Mouse (Mus musculus) kidney, postnatal 25 days (tissue): ENCODE measurements at regions not wholly inside any gene's neighbourhood (a gene's known extent, or its start where the extent isn't known, plus 50 kb on each side); places are given as distances from the start of the nearest gene placed in this dataset.

ENCODE experiments used
- DNase-seq, 2 experiments: peaks; one replicate each; pipeline ENCODE4 v3.0.0; 2021; ENCODE audit warnings: mixed read lengths in 2 of 2

- peak in 1 of 2 experiments; percentile 5 for DNase-seq
These were observed 298.9 kb downstream of the Bcor start for GRCm38 (mm10) chrX:11861119-11861708.

GRCm38 (mm10) chrX:11861892-11862291, 298.3 kb downstream of the Bcor start:
- peak in 1 of 2 experiments; percentile 16 for DNase-seq

DNA sequence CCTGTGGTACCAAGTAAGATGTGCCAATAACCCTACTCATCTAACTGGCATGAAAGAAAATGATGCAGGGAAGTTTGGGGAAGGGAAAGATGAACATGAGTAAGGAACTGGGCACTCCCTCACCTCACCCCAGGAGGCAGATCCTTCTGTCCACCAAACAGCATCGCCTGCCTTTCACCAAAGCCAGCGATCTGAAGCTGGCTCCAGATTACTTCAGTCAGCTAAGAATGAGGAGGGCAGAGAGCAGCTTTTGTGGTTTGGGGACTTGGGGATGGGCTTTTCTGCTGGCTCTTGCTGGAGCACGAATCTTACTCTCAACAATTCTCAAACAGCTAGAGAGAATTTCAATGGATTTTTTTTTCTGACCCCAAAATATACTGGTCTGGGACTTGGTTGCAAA, 297.0 kb downstream of the Bcor start:
- DNase-seq: no peak

DNA sequence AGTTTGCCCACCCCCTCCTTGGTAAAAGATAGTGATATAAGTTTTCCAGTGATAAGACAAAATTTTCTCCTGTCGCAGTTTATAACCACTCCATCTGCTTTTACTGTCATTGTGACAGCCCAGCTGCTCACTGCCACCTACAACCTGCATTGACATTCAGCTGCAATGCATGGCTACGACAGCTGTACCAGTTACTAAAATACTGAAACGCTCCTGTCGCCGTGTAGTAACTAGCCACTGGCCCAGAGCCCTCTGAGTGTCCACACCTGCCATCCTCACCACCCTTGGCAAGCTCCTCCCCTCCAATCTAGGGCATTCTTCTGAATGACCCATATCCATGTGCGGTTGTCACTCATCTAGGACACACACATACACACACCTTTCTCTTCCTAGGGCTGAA, 286.2 kb downstream of the Bcor start:
- DNase-seq: no peak

DNA sequence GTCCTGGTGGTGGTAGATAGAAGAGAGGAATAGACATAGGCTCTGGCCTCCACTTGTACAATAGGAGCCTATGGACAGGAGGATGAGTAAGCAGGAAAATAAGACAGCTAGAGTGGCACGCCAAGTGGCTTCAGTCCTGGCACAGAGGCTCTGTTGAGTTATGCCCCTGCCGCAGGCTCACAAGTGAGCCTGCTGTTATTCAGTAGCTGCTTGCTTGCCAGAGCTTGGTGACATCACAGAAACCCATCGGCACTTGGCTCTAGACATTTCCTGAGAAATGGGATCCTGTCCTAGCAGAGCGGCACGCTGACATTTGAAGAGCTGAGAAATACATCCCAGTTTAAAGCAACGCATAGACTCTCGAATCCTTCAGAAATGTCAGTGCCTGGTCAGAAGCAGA, 283.5 kb downstream of the Bcor start:
- no peak for DNase-seq

- DNase-seq: no peak
These were observed 282.1 kb downstream of the Bcor start for GRCm38 (mm10) chrX:11878028-11878427.

- no peak for DNase-seq
These were observed 279.2 kb downstream of the Bcor start for GRCm38 (mm10) chrX:11880972-11881371.

- DNase-seq: no peak
These were observed 276.1 kb downstream of the Bcor start for GRCm38 (mm10) chrX:11883738-11884716.

DNA sequence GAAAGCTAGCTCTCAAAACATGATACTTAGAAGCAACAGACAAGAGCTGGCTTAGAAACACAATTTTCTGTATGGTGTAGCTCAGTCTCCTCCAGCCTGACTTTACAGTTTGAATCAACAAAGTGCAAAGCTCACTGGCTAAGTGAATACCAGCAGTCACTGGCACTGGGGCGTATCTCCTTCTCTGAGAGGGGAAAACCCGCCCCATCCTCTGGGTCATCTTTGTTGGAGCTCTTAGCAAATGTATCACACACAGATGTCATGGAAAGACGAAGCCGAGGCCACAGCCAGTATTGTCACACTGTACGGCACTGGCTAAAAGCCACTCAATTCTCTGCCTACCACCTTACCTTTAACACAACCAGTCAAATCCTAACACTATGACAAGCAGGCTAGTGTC, 267.8 kb downstream of the Bcor start:
- peak in 1 of 2 experiments; percentile 43 for DNase-seq

GRCm38 (mm10) chrX:11893606-11894279, 266.4 kb downstream of the Bcor start:
- DNase-seq: peak in 1 of 2 experiments; percentile 3

- no peak for DNase-seq
These were observed 265.9 kb downstream of the Bcor start for GRCm38 (mm10) chrX:11894280-11894662.

- DNase-seq: peak; percentile 33 to 80
These were observed 264.8 kb downstream of the Bcor start for GRCm38 (mm10) chrX:11895396-11895795.

- no peak for DNase-seq
These were observed 261.9 kb downstream of the Bcor start for GRCm38 (mm10) chrX:11898280-11898679.

GRCm38 (mm10) chrX:11899051-11899450, 261.1 kb downstream of the Bcor start:
- DNase-seq: peak in 1 of 2 experiments; percentile 1

DNA sequence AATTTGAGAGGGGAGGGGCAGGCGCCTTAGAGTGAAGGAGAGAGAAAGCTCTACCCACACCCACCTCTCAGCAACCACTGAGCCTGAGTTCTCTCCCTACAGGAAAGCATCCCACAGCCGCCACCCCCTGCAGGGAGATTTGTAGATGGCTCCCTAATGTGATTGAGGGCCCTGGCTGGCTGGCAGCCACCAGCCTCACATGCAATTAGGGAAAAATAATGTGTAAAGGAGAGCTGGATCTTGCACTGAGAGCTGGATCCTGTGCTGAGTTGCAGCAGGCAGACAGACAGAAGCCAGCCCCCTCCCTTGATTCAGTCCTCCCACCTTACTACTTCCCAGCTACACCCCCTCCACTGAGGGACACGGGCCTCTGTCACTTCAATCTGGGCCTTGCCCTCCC, 260.2 kb downstream of the Bcor start:
- no peak for DNase-seq

- no peak for DNase-seq
These were observed 258.4 kb downstream of the Bcor start for GRCm38 (mm10) chrX:11901791-11902190.

DNA sequence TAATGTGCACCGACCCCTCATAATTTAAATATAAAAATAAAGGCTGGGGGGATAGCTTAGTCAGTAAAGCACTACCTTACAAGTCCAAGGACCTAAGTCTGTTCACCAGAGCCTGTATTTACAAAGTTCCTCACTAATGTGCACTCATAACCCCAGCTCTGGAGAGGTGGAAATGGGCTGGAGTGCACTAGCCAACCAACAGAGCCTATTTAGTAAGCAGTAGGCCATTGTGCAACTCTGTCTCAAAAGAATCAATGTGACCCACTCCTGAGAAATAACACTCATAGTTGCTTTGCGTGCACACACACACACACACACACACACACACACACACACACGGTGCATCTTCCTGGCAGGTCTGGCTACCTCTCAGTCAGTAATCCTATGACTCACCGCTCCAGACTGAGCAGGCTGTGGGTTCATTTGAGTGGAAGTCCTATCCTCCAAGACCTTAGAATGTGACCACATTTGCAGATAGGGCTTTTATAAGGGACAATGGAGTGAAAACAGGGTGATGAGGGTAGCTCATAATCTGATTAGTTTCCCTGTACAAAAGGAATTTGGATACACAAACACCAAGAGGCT, 256.9 kb downstream of the Bcor start:
- no peak for DNase-seq

- DNase-seq: no peak
These were observed 254.9 kb downstream of the Bcor start for GRCm38 (mm10) chrX:11905231-11905630.

- no peak for DNase-seq
These were observed 253.0 kb downstream of the Bcor start for GRCm38 (mm10) chrX:11907167-11907566.

DNA sequence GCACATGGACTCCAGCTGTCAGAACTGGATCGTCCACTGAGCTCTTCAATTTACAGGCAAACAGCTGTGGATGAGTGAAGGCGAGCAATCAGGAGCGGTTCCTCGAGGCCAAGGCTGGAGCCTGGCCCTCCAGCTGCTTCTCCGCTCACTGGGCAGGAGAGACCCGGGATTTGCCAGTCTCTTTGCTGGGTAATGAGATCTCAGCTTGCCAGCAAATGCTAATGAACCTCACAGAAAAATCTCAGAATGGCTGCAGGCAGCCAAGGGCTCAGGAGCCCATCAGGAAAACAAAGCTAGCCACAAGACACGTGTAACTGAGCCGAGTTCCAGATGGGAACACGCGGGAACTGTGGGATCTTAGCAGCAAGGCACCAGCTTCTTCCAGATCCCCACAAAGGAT, 244.2 kb downstream of the Bcor start:
- DNase-seq: no peak

DNA sequence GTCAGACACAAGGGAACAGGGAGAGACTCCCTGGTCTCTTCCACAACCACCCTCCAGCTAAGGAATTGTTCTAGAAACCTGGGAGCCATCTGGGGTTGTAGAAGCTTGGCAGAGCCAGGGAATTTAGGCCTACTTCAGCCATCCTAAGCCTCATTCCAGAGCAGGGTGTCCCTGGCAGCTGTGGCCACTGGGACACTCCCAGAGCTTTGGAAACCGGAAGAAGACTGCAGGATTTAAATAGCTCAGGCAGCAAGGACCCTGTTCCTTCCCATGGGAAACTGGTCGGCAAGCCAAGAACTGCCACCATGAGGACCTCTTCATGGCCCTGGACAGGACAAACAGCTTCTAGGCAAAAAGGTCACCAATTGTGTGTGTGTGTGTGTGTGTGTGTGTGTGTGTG, 239.9 kb downstream of the Bcor start:
- peak; percentile 8 to 65 for DNase-seq

DNA sequence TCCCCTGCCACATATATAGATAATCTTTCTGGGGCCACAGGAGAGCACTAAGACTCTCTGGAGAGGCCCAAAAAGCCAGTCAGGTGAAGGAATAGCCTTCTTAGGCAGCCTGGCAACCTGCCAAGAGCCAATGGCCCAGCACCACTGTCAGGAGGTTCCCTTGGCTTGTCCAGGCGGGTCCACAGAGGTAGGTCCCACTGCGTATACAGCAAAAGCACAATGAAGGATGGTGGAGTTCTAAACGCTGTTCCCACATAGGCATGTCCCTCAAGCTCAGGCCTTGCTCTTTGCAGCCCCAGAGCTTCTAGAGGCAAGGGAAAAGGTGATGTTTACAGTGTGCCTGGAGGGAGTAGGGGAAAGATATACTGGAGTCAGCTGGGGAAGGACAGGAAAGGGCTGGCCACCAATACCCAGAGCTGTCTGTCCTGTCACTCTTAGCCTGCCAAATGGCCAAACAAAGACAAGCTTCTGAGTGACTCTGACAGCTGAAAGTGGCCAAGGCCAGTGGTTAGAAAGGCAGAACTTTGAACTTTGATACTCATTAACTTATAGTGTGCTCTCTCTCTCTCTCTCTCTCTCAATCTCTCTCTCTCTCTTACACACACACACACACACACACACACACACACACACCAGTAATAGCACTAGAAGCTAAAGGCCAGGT, 235.4 kb downstream of the Bcor start:
- DNase-seq: peak; percentile 35 to 48
